Mouse (Mus musculus): Measurements from ENCODE around the gene Tex30. TPM values are rescaled to one million over a fixed set of nuclear protein-coding genes. Genes with fewer than 3 reads are reported as not detected.
"Not testable (repeated sequence)": the region's sequence is repeated elsewhere in the genome, so short reads cannot be mapped to it uniquely, and the experiment has no call there.

The Tex30 gene
- polyA plus RNA-seq, 1 experiment from 2014 or later = 71.5 TPM

DNA sequence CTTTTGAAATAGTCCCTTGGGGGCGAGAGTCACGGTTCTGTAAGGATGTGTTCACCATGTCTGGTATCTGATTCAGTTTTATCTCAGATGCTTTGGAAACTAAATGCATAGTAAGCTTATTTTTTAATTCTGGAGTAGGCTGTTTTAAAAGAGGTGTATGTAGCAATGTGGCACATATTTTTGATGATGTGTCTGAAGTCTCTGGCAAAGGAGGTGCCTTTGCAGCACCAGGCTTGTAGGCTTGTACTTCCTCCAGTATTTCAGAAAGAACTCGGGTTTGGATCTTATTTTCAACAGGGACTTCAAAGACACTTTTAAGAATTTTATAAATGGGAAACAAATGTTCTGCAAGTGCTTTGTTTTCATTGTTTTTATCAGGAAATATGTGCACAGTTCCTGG is 44.4 kb downstream of the Tex30 start:
- Histone ChIP-seq H3K4me3 (ENCODE audit: low read length) (no peak overlapping the region), H3K9ac (ENCODE audit: low read depth, low read length) (no peak overlapping the region), H3K27ac (ENCODE audit: low read length) (no peak overlapping the region), H3K9me3 (ENCODE audit: control insufficient read depth, low read length) (no peaks in the 10 kb centered on the region), H3K36me3 (ENCODE audit: control insufficient read depth, insufficient read depth, low read length) (no peaks in the 10 kb centered on the region), H3K4me1 (ENCODE audit: control insufficient read depth, insufficient read depth, low read length) (no peaks in the 10 kb centered on the region), H3K4me2 (ENCODE audit: low read depth, low read length) (no peak overlapping the region), H3K27me3 (replicated peaks; ENCODE audit: control insufficient read depth, insufficient read depth, low read length) (no peaks in the 10 kb centered on the region)
- ATAC-seq = no peak
- 86% methylated on average over 3 of the region's 3 CpGs for WGBS

GRCm38 (mm10) chr1:44046556-44046955 is 55.7 kb downstream of the Tex30 start:
- Histone ChIP-seq H3K36me3 (ENCODE audit: control insufficient read depth, insufficient read depth, low read length) (no peaks in the 10 kb centered on the region), H3K27ac (ENCODE audit: low read length) (no peak overlapping the region), H3K4me1 (ENCODE audit: control insufficient read depth, insufficient read depth, low read length) (no peaks in the 10 kb centered on the region), H3K9me3 (ENCODE audit: control insufficient read depth, low read length) (no peaks in the 10 kb centered on the region), H3K4me2 (ENCODE audit: low read depth, low read length) (no peak overlapping the region), H3K9ac (ENCODE audit: low read depth, low read length) (no peak overlapping the region), H3K4me3 (ENCODE audit: low read length) (no peak overlapping the region), H3K27me3 (replicated peaks; ENCODE audit: control insufficient read depth, insufficient read depth, low read length) (no peaks in the 10 kb centered on the region)
- ATAC-seq = no peak
- WGBS = 78% methylated on average over 2 of the region's 2 CpGs

DNA sequence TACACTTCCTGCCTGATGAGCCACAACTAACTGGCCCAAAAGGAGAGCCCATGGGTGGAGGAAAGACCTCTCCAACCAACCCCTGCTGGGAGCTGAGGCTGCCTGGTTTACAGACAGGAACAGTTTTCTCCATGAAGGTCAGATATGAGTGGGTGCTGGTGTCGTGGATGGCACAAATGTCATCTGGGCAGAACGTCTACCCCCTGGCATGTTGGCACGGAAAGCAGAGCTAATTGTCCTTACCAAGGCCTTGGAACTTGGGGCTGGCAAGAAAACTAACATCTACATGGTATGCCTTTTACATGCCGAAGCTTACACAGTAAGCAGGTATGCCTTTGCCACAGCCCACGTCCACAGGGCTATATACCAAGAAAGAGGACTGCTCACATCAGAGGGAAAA is 56.6 kb downstream of the Tex30 start:
- H3K36me3 ChIP-seq (ENCODE audit: control insufficient read depth, insufficient read depth, low read length) = not testable (repeated sequence)

GRCm38 (mm10) chr1:44042555-44042915 is 59.7 kb downstream of the Tex30 start:
- H3K4me1 ChIP-seq (ENCODE audit: control insufficient read depth, insufficient read depth, low read length) = no peaks in the 10 kb centered on the region
- WGBS = 1% methylated on average over 6 of the region's 6 CpGs
- peak overlapping the region; percentile 71 for H3K9ac ChIP-seq (ENCODE audit: low read depth, low read length)
- ATAC-seq = peak; percentile 64
- peak overlapping the region; percentile 54 for H3K4me3 ChIP-seq (ENCODE audit: low read length)
- H3K36me3 ChIP-seq (ENCODE audit: control insufficient read depth, insufficient read depth, low read length) = no peaks in the 10 kb centered on the region
- H3K27ac ChIP-seq (ENCODE audit: low read length) = no peak overlapping the region
- no peaks in the 10 kb centered on the region for H3K9me3 ChIP-seq (ENCODE audit: control insufficient read depth, low read length)
- no peaks in the 10 kb centered on the region for H3K27me3 ChIP-seq (replicated peaks; ENCODE audit: control insufficient read depth, insufficient read depth, low read length)
- H3K4me2 ChIP-seq (ENCODE audit: low read depth, low read length) = peak overlapping the region; percentile 72

More for the DNA sequence above, 56.6 kb downstream of the Tex30 start:
- H3K4me3 ChIP-seq (ENCODE audit: low read length); H3K9me3 ChIP-seq (ENCODE audit: control insufficient read depth, low read length); H3K4me2 ChIP-seq (ENCODE audit: low read depth, low read length); H3K27ac ChIP-seq (ENCODE audit: low read length); H3K4me1 ChIP-seq (ENCODE audit: control insufficient read depth, insufficient read depth, low read length); H3K9ac ChIP-seq (ENCODE audit: low read depth, low read length); H3K27me3 ChIP-seq (replicated peaks; ENCODE audit: control insufficient read depth, insufficient read depth, low read length); ATAC-seq: not testable (repeated sequence)
- 93% methylated on average over 5 of the region's 5 CpGs for WGBS

- Histone ChIP-seq H3K4me1 (ENCODE audit: control insufficient read depth, insufficient read depth, low read length) (no peaks in the 10 kb centered on the region), H3K27ac (ENCODE audit: low read length) (no peak overlapping the region), H3K36me3 (ENCODE audit: control insufficient read depth, insufficient read depth, low read length) (no peaks in the 10 kb centered on the region), H3K27me3 (replicated peaks; ENCODE audit: control insufficient read depth, insufficient read depth, low read length) (no peaks in the 10 kb centered on the region), H3K4me3 (ENCODE audit: low read length) (peak overlapping the region; percentile 54), H3K9me3 (ENCODE audit: control insufficient read depth, low read length) (no peaks in the 10 kb centered on the region), H3K9ac (ENCODE audit: low read depth, low read length) (peak overlapping the region; percentile 71), H3K4me2 (ENCODE audit: low read depth, low read length) (peak overlapping the region; percentile 72)
- under 1% methylated on average over 17 of the region's 17 CpGs for WGBS
- ATAC-seq = peak; percentile 87
Observed at GRCm38 (mm10) chr1:44041797-44042554, 60.3 kb downstream of the Tex30 start.

Other genes with a start within 250 kb of the Tex30 start
- gene Tpp2, start 168.8 kb downstream of the Tex30 start, polyA plus RNA-seq (2015; fragmentation: Nextera tagmentation; extraction: Ambion mirVana) = 51.1 and 52.8 TPM in 2 replicates
- gene Mettl21c, start 82.4 kb downstream of the Tex30 start, polyA plus RNA-seq (2015; fragmentation: Nextera tagmentation; extraction: Ambion mirVana) = 0.33 and 0.49 TPM in 2 replicates
- 0.06 TPM in 1 of 2 replicates, not detected in the other for gene Gm8251, start 40.5 kb downstream of the Tex30 start, polyA plus RNA-seq (2015; fragmentation: Nextera tagmentation; extraction: Ambion mirVana)
- gene Kdelc1, start 16.4 kb upstream of the Tex30 start, polyA plus RNA-seq (2015; fragmentation: Nextera tagmentation; extraction: Ambion mirVana) = 39.9 and 45.6 TPM in 2 replicates
- gene Bivm, start 16.5 kb upstream of the Tex30 start, polyA plus RNA-seq (2015; fragmentation: Nextera tagmentation; extraction: Ambion mirVana) = 15.2 and 17.1 TPM in 2 replicates
- gene Ercc5, start 45.3 kb upstream of the Tex30 start, polyA plus RNA-seq (2015; fragmentation: Nextera tagmentation; extraction: Ambion mirVana) = 10.5 and 12.0 TPM in 2 replicates
- not detected in 2 replicates for gene Mettl21e, start 116.5 kb upstream of the Tex30 start, polyA plus RNA-seq (2015; fragmentation: Nextera tagmentation; extraction: Ambion mirVana)

Data from intestine, embryonic 16.5 days (tissue).